Mouse (Mus musculus) CH12.LX (cell line): ENCODE measurements around the gene Snx32. TPM values are rescaled to one million over a fixed set of nuclear protein-coding genes. Genes with fewer than 3 reads are reported as not detected.

Experiments
- DNase-seq: peaks from one replicate; pipeline ENCODE4 v3.0.0-alpha.2; 2013; ENCODE audit errors: extremely low read depth
- H3K27ac ChIP-seq: 2 replicates; pipeline ENCODE4 v1.5.1; 2012; ENCODE audit warnings: low read depth, mild to moderate bottlenecking, control low read depth, moderate library complexity; ENCODE audit not compliant: insufficient read depth
- H3K27me3 ChIP-seq: replicated peaks from 2 replicates; pipeline ENCODE3; 2012; ENCODE audit warnings: inconsistent platforms
- H3K36me3 ChIP-seq, 2 experiments: replicated peaks in 1 of 2; 2 replicates each; pipeline versions ENCODE3 to v1.6.1; 2012; ENCODE audit warnings: inconsistent platforms in 1 of 2, low read length in 1 of 2, mild to moderate bottlenecking in 1 of 2, mixed read lengths in 1 of 2, moderate library complexity in 1 of 2; ENCODE audit not compliant: control insufficient read depth in 1 of 2, insufficient read depth in 1 of 2
- H3K4me1 ChIP-seq, 2 experiments: 2 replicates each; pipeline ENCODE4 v1.6.1; 2012; ENCODE audit warnings: inconsistent platforms in 1 of 2, moderate library complexity in 1 of 2; ENCODE audit not compliant: insufficient read depth in 2 of 2, control insufficient read depth in 1 of 2
- H3K4me2 ChIP-seq: 2 replicates; pipeline ENCODE4 v1.6.1; 2012; ENCODE audit warnings: low read depth, mild to moderate bottlenecking, control low read depth; ENCODE audit not compliant: poor library complexity, insufficient read depth, severe bottlenecking
- H3K4me3 ChIP-seq, 3 experiments: fragments of 150-350 bp in 1 of 3; sonication (generic) in 1 of 3; replicated peaks in 1 of 3; 2 replicates each; pipeline versions ENCODE3 to v1.5.1; 2011 to 2012; ENCODE audit warnings: low read depth in 2 of 3, low read length in 2 of 3, mild to moderate bottlenecking in 2 of 3, moderate library complexity in 2 of 3, control low read depth in 1 of 3, improper control_type of control experiment in 1 of 3, inconsistent platforms in 1 of 3, mixed read lengths in 1 of 3; ENCODE audit not compliant: poor library complexity in 1 of 3
- H3K79me2 ChIP-seq: replicated peaks from 2 replicates; pipeline ENCODE4 v1.6.1; 2012; ENCODE audit warnings: mild to moderate bottlenecking, moderate library complexity; ENCODE audit not compliant: control insufficient read depth, poor library complexity, insufficient read depth, severe bottlenecking; ENCODE audit errors: extremely low read depth
- H3K9ac ChIP-seq: 2 replicates; pipeline ENCODE4 v1.6.1; 2012; ENCODE audit warnings: low read depth, mild to moderate bottlenecking, control low read depth, moderate library complexity; ENCODE audit not compliant: insufficient read depth
- H3K9me3 ChIP-seq: replicated peaks from 2 replicates; pipeline ENCODE3; 2012; ENCODE audit warnings: low read length, inconsistent platforms, mixed read lengths
- BHLHE40 ChIP-seq: IDR thresholded peaks from 2 replicates; pipeline ENCODE4 v1.6.1; 2011; ENCODE audit warnings: mild to moderate bottlenecking, low read depth, low read length, improper control_type of control experiment
- CHD1 ChIP-seq: IDR thresholded peaks from 2 replicates; pipeline ENCODE4 v1.6.1; 2012; ENCODE audit warnings: low read depth, low read length, improper control_type of control experiment, inconsistent platforms
- CHD2 ChIP-seq: IDR thresholded peaks from 2 replicates; pipeline ENCODE4 v1.6.1; 2011; ENCODE audit warnings: low read length, improper control_type of control experiment
- CTCF ChIP-seq, 2 experiments: IDR thresholded peaks in 1 of 2; conservative IDR thresholded peaks in 1 of 2; 2 replicates each; pipeline ENCODE4 v1.5.1; 2011 to 2012; ENCODE audit warnings: low read depth in 2 of 2, low read length in 2 of 2, improper control_type of control experiment in 1 of 2, inconsistent platforms in 1 of 2, mild to moderate bottlenecking in 1 of 2, moderate library complexity in 1 of 2
- E2F4 ChIP-seq: IDR thresholded peaks from 2 replicates; pipeline ENCODE4 v1.6.1; 2011; ENCODE audit warnings: low read depth, low read length, improper control_type of control experiment; ENCODE audit not compliant: insufficient replicate concordance
- ELF1 ChIP-seq: IDR thresholded peaks from 2 replicates; pipeline ENCODE4 v1.6.1; 2014; ENCODE audit warnings: low read depth, mild to moderate bottlenecking, inconsistent platforms, low read length, improper control_type of control experiment
- EP300 ChIP-seq: IDR thresholded peaks from 2 replicates; pipeline ENCODE4 v1.6.1; 2011; ENCODE audit warnings: low read length, improper control_type of control experiment
- ETS1 ChIP-seq: conservative IDR thresholded peaks from 2 replicates; pipeline ENCODE4 v1.6.1; 2012; ENCODE audit warnings: low read depth, mild to moderate bottlenecking, inconsistent platforms, low read length, improper control_type of control experiment, moderate library complexity
- GABPA ChIP-seq: IDR thresholded peaks from 2 replicates; pipeline ENCODE4 v1.6.1; 2012; ENCODE audit warnings: low read depth, low read length, improper control_type of control experiment, inconsistent platforms; ENCODE audit not compliant: insufficient replicate concordance
- IRF4 ChIP-seq: IDR thresholded peaks from 2 replicates; pipeline ENCODE4 v1.6.1; 2014; ENCODE audit warnings: low read depth, mild to moderate bottlenecking, inconsistent platforms, low read length, improper control_type of control experiment
- JUND ChIP-seq: conservative IDR thresholded peaks from 2 replicates; pipeline ENCODE4 v1.6.1; 2011; ENCODE audit warnings: low read depth, low read length, improper control_type of control experiment
- MAX ChIP-seq: IDR thresholded peaks from 2 replicates; pipeline ENCODE4 v1.6.1; 2011; ENCODE audit warnings: low read length, improper control_type of control experiment
- MEF2A ChIP-seq: IDR thresholded peaks from 2 replicates; pipeline ENCODE4 v1.6.1; 2014; ENCODE audit warnings: low read depth, mild to moderate bottlenecking, inconsistent platforms, low read length, improper control_type of control experiment, borderline replicate concordance
- MXI1 ChIP-seq: IDR thresholded peaks from 2 replicates; pipeline ENCODE4 v1.6.1; 2011; ENCODE audit warnings: mild to moderate bottlenecking, low read depth, low read length, improper control_type of control experiment
- MYC ChIP-seq: IDR thresholded peaks from 2 replicates; pipeline ENCODE4 v1.6.1; 2011; ENCODE audit warnings: low read depth, mild to moderate bottlenecking, improper control_type of control experiment, low read length
- NELFE ChIP-seq: IDR thresholded peaks from 2 replicates; pipeline ENCODE4 v1.6.1; 2011; ENCODE audit warnings: low read depth, low read length, improper control_type of control experiment
- PAX5 ChIP-seq: IDR thresholded peaks from 2 replicates; pipeline ENCODE4 v1.6.1; 2012; ENCODE audit warnings: low read length, inconsistent platforms, mixed read lengths
- POLR2AphosphoS2 ChIP-seq: IDR thresholded peaks from 2 replicates; pipeline ENCODE4 v1.6.1; 2011; ENCODE audit warnings: low read depth, low read length, improper control_type of control experiment
- RAD21 ChIP-seq: IDR thresholded peaks from 2 replicates; pipeline ENCODE4 v1.6.1; 2011; ENCODE audit warnings: low read depth, mild to moderate bottlenecking, low read length, improper control_type of control experiment, moderate library complexity
- SMC3 ChIP-seq: IDR thresholded peaks from 2 replicates; pipeline ENCODE4 v1.6.1; 2011; ENCODE audit warnings: low read depth, low read length, improper control_type of control experiment
- TCF12 ChIP-seq: IDR thresholded peaks from 2 replicates; pipeline ENCODE4 v1.6.1; 2014; ENCODE audit warnings: low read depth, mild to moderate bottlenecking, inconsistent platforms, low read length, improper control_type of control experiment
- USF1 ChIP-seq: IDR thresholded peaks from 2 replicates; pipeline ENCODE4 v1.6.1; 2014; ENCODE audit warnings: low read depth, mild to moderate bottlenecking, inconsistent platforms, low read length, improper control_type of control experiment
- ZMIZ1 ChIP-seq: IDR thresholded peaks from 2 replicates; pipeline ENCODE4 v1.6.1; 2012; ENCODE audit warnings: low read depth, mild to moderate bottlenecking, inconsistent platforms, low read length, improper control_type of control experiment
- dilution Hi-C: fragments of 300-500 bp; cut with MboI; formaldehyde crosslinking; loops from 2 replicates; pipeline ENCODE4 v1.14.3; 2020; ENCODE audit warnings: low sequenced_read_pairs; ENCODE audit not compliant: extremely low pct_unique_long_range_greater_than_20kb, extremely low pct_ligation_motif_present
- in situ Hi-C: fragments of 300-500 bp; cut with MboI; formaldehyde crosslinking; loops from 3 replicates; pipeline ENCODE4 v1.14.3; 2019; ENCODE audit warnings: low sequenced_read_pairs, low pct_ligation_motif_present, low pct_unique_long_range_greater_than_20kb, mixed read lengths
- polyA plus RNA-seq: library from polyadenylated mRNA; unstranded; fragments of >175 nt; gene quantifications from 2 replicates; pipeline ENCODE4 v1.2.1, GENCODE M21; 2012; ENCODE audit warnings: low read depth; ENCODE audit not compliant: insufficient read length
- total RNA-seq, 2 experiments: library from RNA; depleted of rRNA; stranded (reverse); fragments of 300-350 nt in 1 of 2; fragments of >200 nt in 1 of 2; gene quantifications; 2 replicates each; pipeline ENCODE4 v1.2.3; 2012 to 2014

Snx32 gene
- total and polyA plus RNA-seq, 3 experiments = 0.75 to 2.7 (median 2.4) TPM

- Histone ChIP-seq H3K36me3 (no peaks in the 10 kb centered on the region), H3K9me3 (no peaks in the 10 kb centered on the region), H3K27ac (no peak overlapping the region), H3K9ac (no peak overlapping the region), H3K4me2 (no peak overlapping the region), H3K4me1 (peaks cover 3 to 11% of the 10 kb centered on the region in 2 experiments; a peak in 3 of 4 replicates), H3K79me2 (no peaks in the 10 kb centered on the region), H3K4me3 (no peak overlapping the region), H3K27me3 (no peaks in the 10 kb centered on the region)
- dilution Hi-C loops (no loop called here), in situ Hi-C loops (no loop called here)
- no peak for TF ChIP-seq IRF4
- no peak for TF ChIP-seq NELFE
- no peak for TF ChIP-seq USF1
- no peak for TF ChIP-seq PAX5
- no peak for TF ChIP-seq EP300
- TF ChIP-seq CTCF (conservative IDR thresholded peaks at IDR 0.05 in 1 of 2, IDR thresholded peaks at IDR 0.05 in 1 of 2; ENCODE audit: low read depth in 2 of 2, low read length in 2 of 2) = peak in 1 of 2 experiments; percentile 32; a peak in 2 of 4 replicates
- peak; percentile 14; the same call in 1 of the 2 replicates for TF ChIP-seq SMC3
- TF ChIP-seq MXI1 = no peak
- TF ChIP-seq GABPA = no peak
- TF ChIP-seq CHD1 = no peak
- TF ChIP-seq POLR2AphosphoS2 = no peak
- no peak for TF ChIP-seq CHD2
- DNase-seq = no peak
Observed at GRCm38 (mm10) chr19:5516906-5517505, 6.7 kb upstream of the Snx32 start.

DNA sequence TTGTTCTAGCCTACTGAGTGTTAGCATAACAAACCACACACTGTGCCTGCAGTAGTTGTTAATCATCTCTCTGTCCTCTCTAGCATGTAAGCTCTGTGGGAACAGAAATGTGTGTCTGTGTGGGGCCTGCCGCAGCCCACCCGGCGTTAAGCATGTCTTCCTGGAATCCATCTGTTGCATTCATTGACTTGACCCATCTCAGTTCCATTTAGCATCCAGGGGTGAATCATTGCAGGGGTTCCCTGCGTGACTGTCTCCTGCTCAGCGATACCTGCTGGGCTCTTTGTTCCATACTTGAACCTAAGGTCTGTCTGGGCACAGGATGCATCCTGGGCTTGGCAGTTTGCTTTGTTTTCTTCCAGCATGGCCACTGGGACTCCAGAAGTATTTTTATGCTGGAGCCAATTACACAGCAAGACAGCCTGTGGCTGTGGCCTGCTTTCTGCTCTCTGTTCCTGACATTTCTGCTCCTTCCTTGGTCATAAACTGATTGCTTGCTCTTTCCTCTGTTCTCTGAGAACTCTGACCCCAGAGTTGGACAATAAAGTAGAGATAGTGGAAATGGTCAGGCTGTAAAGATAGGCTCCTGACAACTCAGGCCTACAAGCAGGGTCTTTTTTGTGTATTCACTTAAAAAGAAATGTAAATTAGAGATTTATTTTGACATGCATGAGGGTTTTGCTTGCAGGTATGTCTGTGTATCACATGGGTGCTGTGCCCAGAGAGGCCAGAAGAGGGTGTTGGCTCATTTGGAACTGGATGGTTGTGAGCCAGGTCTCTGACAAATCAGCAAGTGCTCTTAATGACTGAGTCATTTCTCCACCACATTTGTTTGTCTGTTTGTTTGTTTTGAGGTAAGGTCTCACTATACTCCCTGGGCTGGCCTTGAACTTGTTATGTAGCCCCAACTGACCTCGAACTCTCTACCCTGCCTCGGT is 5.8 kb upstream of the Snx32 start:
- in situ Hi-C loops = no loop called here

More for the DNA sequence above, 5.8 kb upstream of the Snx32 start:
- peaks cover 3 to 20% of the 10 kb centered on the region in 2 experiments; a peak in 3 of 4 replicates for H3K4me1 ChIP-seq
- H3K9ac ChIP-seq = no peak overlapping the region
- H3K27ac ChIP-seq = no peak overlapping the region
- H3K36me3 ChIP-seq = no peaks in the 10 kb centered on the region
- no peak overlapping the region for H3K4me3 ChIP-seq
- TF ChIP-seq RAD21 (peak; percentile 29), ETS1 (no peak), MEF2A (no peak), MXI1 (no peak), ELF1 (no peak), TCF12 (no peak), SMC3 (0 out of 2 replicates have a peak, but pooled peaks have one; percentile 3), MYC (no peak), E2F4 (no peak), MAX (no peak), EP300 (no peak), ZMIZ1 (no peak), CTCF (conservative IDR thresholded peaks at IDR 0.05 in 1 of 2, IDR thresholded peaks at IDR 0.05 in 1 of 2; ENCODE audit: low read depth in 2 of 2, low read length in 2 of 2) (peak in 1 of 2 experiments; percentile 54; a peak in 2 of 4 replicates), BHLHE40 (no peak), JUND (no peak)
- H3K9me3 ChIP-seq = no peaks in the 10 kb centered on the region
- no peak overlapping the region for H3K4me2 ChIP-seq
- H3K27me3 ChIP-seq = peaks cover 2% of the 10 kb centered on the region
- DNase-seq = no peak
- H3K79me2 ChIP-seq = no peaks in the 10 kb centered on the region
- dilution Hi-C loops = no loop called here
